Mouse (Mus musculus): Measurements from ENCODE around the gene R3hdm2. TPM values are rescaled to one million over a fixed set of nuclear protein-coding genes. Genes with fewer than 3 reads are reported as not detected.

Gene R3hdm2
- polyA plus RNA-seq, 1 experiment from 2014 or later, result 29.0 TPM

GRCm38 (mm10) chr10:127479131-127479530 lies 99.0 kb downstream of the R3hdm2 start:
- no peak for ATAC-seq (ENCODE audit: low FRiP score, low TSS enrichment)
- Histone ChIP-seq H3K4me1 (ENCODE audit: insufficient read depth, low read length) (0 out of 2 replicates have a peak, but pooled peaks cover 11% of the 10 kb centered on the region), H3K36me3 (ENCODE audit: insufficient read depth, low read length) (peaks cover 12% of the 10 kb centered on the region), H3K4me2 (replicated peaks; ENCODE audit: low read depth, low read length) (no peak overlapping the region), H3K4me3 (ENCODE audit: low read length) (no peak overlapping the region), H3K27ac (ENCODE audit: low read length) (no peak overlapping the region), H3K9me3 (ENCODE audit: low read length) (no peaks in the 10 kb centered on the region), H3K27me3 (ENCODE audit: insufficient read depth, low read length) (no peaks in the 10 kb centered on the region), H3K9ac (replicated peaks; ENCODE audit: low read length) (no peak overlapping the region)
- WGBS, result 93% methylated on average over 4 of the region's 4 CpGs

- Histone ChIP-seq H3K4me3 (ENCODE audit: low read length) (no peak overlapping the region), H3K9me3 (ENCODE audit: low read length) (no peaks in the 10 kb centered on the region), H3K9ac (replicated peaks; ENCODE audit: low read length) (no peak overlapping the region), H3K27ac (ENCODE audit: low read length) (no peak overlapping the region), H3K36me3 (ENCODE audit: insufficient read depth, low read length) (peaks cover 18% of the 10 kb centered on the region), H3K4me1 (ENCODE audit: insufficient read depth, low read length) (0 out of 2 replicates have a peak, but pooled peaks cover 11% of the 10 kb centered on the region), H3K4me2 (replicated peaks; ENCODE audit: low read depth, low read length) (no peak overlapping the region), H3K27me3 (ENCODE audit: insufficient read depth, low read length) (no peaks in the 10 kb centered on the region)
- 82% methylated on average over 19 of the region's 19 CpGs for WGBS
- peak; percentile 53; the same call in 1 of the 2 replicates for ATAC-seq (ENCODE audit: low FRiP score, low TSS enrichment)
Observed at GRCm38 (mm10) chr10:127480833-127481813, 101.0 kb downstream of the R3hdm2 start.

GRCm38 (mm10) chr10:127485235-127485634 lies 105.1 kb downstream of the R3hdm2 start:
- Histone ChIP-seq H3K36me3 (ENCODE audit: insufficient read depth, low read length) (peaks cover 41% of the 10 kb centered on the region), H3K27ac (ENCODE audit: low read length) (no peak overlapping the region), H3K9ac (replicated peaks; ENCODE audit: low read length) (no peak overlapping the region), H3K9me3 (ENCODE audit: low read length) (no peaks in the 10 kb centered on the region), H3K4me1 (ENCODE audit: insufficient read depth, low read length) (0 out of 2 replicates have a peak, but pooled peaks cover 3% of the 10 kb centered on the region), H3K27me3 (ENCODE audit: insufficient read depth, low read length) (no peaks in the 10 kb centered on the region), H3K4me3 (ENCODE audit: low read length) (no peak overlapping the region), H3K4me2 (replicated peaks; ENCODE audit: low read depth, low read length) (no peak overlapping the region)
- WGBS, result 76% methylated on average over 10 of the region's 10 CpGs
- ATAC-seq (ENCODE audit: low FRiP score, low TSS enrichment), result 0 out of 2 replicates have a peak, but pooled peaks have one; percentile 29

- Histone ChIP-seq H3K9me3 (ENCODE audit: low read length) (no peaks in the 10 kb centered on the region), H3K4me2 (replicated peaks; ENCODE audit: low read depth, low read length) (no peak overlapping the region), H3K36me3 (ENCODE audit: insufficient read depth, low read length) (peaks cover 56% of the 10 kb centered on the region), H3K27ac (ENCODE audit: low read length) (no peak overlapping the region), H3K27me3 (ENCODE audit: insufficient read depth, low read length) (no peaks in the 10 kb centered on the region), H3K4me3 (ENCODE audit: low read length) (no peak overlapping the region), H3K9ac (replicated peaks; ENCODE audit: low read length) (0 out of 2 replicates have a peak overlapping the region, but pooled peaks have one; percentile 11), H3K4me1 (ENCODE audit: insufficient read depth, low read length) (0 out of 2 replicates have a peak, but pooled peaks cover 3% of the 10 kb centered on the region)
- 77% methylated on average over 7 of the region's 7 CpGs for WGBS
- ATAC-seq (ENCODE audit: low FRiP score, low TSS enrichment), result no peak
Observed at GRCm38 (mm10) chr10:127488856-127489255, 108.7 kb downstream of the R3hdm2 start.

GRCm38 (mm10) chr10:127490160-127491127 lies 110.3 kb downstream of the R3hdm2 start:
- Histone ChIP-seq H3K9ac (replicated peaks; ENCODE audit: low read length) (no peak overlapping the region), H3K36me3 (ENCODE audit: insufficient read depth, low read length) (peaks cover 58% of the 10 kb centered on the region), H3K4me3 (ENCODE audit: low read length) (no peak overlapping the region), H3K4me2 (replicated peaks; ENCODE audit: low read depth, low read length) (no peak overlapping the region), H3K27me3 (ENCODE audit: insufficient read depth, low read length) (no peaks in the 10 kb centered on the region), H3K27ac (ENCODE audit: low read length) (no peak overlapping the region), H3K4me1 (ENCODE audit: insufficient read depth, low read length) (0 out of 2 replicates have a peak, but pooled peaks cover 3% of the 10 kb centered on the region), H3K9me3 (ENCODE audit: low read length) (no peaks in the 10 kb centered on the region)
- ATAC-seq (ENCODE audit: low FRiP score, low TSS enrichment), result peak; percentile 32; the same call in 1 of the 2 replicates
- WGBS, result 58% methylated on average over 18 of the region's 18 CpGs

GRCm38 (mm10) chr10:127491128-127491512 lies 111.0 kb downstream of the R3hdm2 start:
- Histone ChIP-seq H3K4me2 (replicated peaks; ENCODE audit: low read depth, low read length) (no peak overlapping the region), H3K4me1 (ENCODE audit: insufficient read depth, low read length) (0 out of 2 replicates have a peak, but pooled peaks cover 3% of the 10 kb centered on the region), H3K27me3 (ENCODE audit: insufficient read depth, low read length) (no peaks in the 10 kb centered on the region), H3K36me3 (ENCODE audit: insufficient read depth, low read length) (peaks cover 63% of the 10 kb centered on the region), H3K9ac (replicated peaks; ENCODE audit: low read length) (no peak overlapping the region), H3K27ac (ENCODE audit: low read length) (no peak overlapping the region), H3K4me3 (ENCODE audit: low read length) (no peak overlapping the region), H3K9me3 (ENCODE audit: low read length) (no peaks in the 10 kb centered on the region)
- 75% methylated on average over 8 of the region's 8 CpGs for WGBS
- 0 out of 2 replicates have a peak, but pooled peaks have one; percentile 2 for ATAC-seq (ENCODE audit: low FRiP score, low TSS enrichment)

GRCm38 (mm10) chr10:127492118-127492517 lies 112.0 kb downstream of the R3hdm2 start:
- no peak overlapping the region for H3K4me3 ChIP-seq (ENCODE audit: low read length)
- no peaks in the 10 kb centered on the region for H3K27me3 ChIP-seq (ENCODE audit: insufficient read depth, low read length)
- no peak overlapping the region for H3K9ac ChIP-seq (replicated peaks; ENCODE audit: low read length)
- 86% methylated on average over 3 of the region's 3 CpGs for WGBS
- no peak overlapping the region for H3K4me2 ChIP-seq (replicated peaks; ENCODE audit: low read depth, low read length)
- no peak overlapping the region for H3K27ac ChIP-seq (ENCODE audit: low read length)
- H3K36me3 ChIP-seq (ENCODE audit: insufficient read depth, low read length), result peaks cover 68% of the 10 kb centered on the region
- ATAC-seq (ENCODE audit: low FRiP score, low TSS enrichment), result no peak
- 0 out of 2 replicates have a peak, but pooled peaks cover 3% of the 10 kb centered on the region for H3K4me1 ChIP-seq (ENCODE audit: insufficient read depth, low read length)
- H3K9me3 ChIP-seq (ENCODE audit: low read length), result no peaks in the 10 kb centered on the region

GRCm38 (mm10) chr10:127496156-127496555 lies 116.0 kb downstream of the R3hdm2 start:
- no peak overlapping the region for H3K27ac ChIP-seq (ENCODE audit: low read length)
- no peaks in the 10 kb centered on the region for H3K9me3 ChIP-seq (ENCODE audit: low read length)
- no peaks in the 10 kb centered on the region for H3K27me3 ChIP-seq (ENCODE audit: insufficient read depth, low read length)
- no peak for ATAC-seq (ENCODE audit: low FRiP score, low TSS enrichment)
- H3K9ac ChIP-seq (replicated peaks; ENCODE audit: low read length), result no peak overlapping the region
- H3K4me3 ChIP-seq (ENCODE audit: low read length), result no peak overlapping the region
- no peak overlapping the region for H3K4me2 ChIP-seq (replicated peaks; ENCODE audit: low read depth, low read length)
- WGBS, result 77% methylated on average over 3 of the region's 3 CpGs
- no peaks in the 10 kb centered on the region for H3K4me1 ChIP-seq (ENCODE audit: insufficient read depth, low read length)
- H3K36me3 ChIP-seq (ENCODE audit: insufficient read depth, low read length), result peaks cover 61% of the 10 kb centered on the region

GRCm38 (mm10) chr10:127499516-127499915 lies 119.4 kb downstream of the R3hdm2 start:
- no peak overlapping the region for H3K4me2 ChIP-seq (replicated peaks; ENCODE audit: low read depth, low read length)
- H3K4me1 ChIP-seq (ENCODE audit: insufficient read depth, low read length), result no peaks in the 10 kb centered on the region
- H3K9me3 ChIP-seq (ENCODE audit: low read length), result no peaks in the 10 kb centered on the region
- H3K4me3 ChIP-seq (ENCODE audit: low read length), result no peak overlapping the region
- H3K27me3 ChIP-seq (ENCODE audit: insufficient read depth, low read length), result no peaks in the 10 kb centered on the region
- H3K27ac ChIP-seq (ENCODE audit: low read length), result no peak overlapping the region
- no peak for ATAC-seq (ENCODE audit: low FRiP score, low TSS enrichment)
- H3K9ac ChIP-seq (replicated peaks; ENCODE audit: low read length), result no peak overlapping the region
- peaks cover 36% of the 10 kb centered on the region for H3K36me3 ChIP-seq (ENCODE audit: insufficient read depth, low read length)
- WGBS, result 34% methylated on average over 5 of the region's 5 CpGs
